Mouse (Mus musculus) CH12.LX (cell line): ENCODE results near the gene Ube4b.
A peak's percentile ranks its signal among the peaks of the same experiment; 100 is the strongest.

Experiments
- CHD2 ChIP-seq: IDR thresholded peaks from 2 replicates; pipeline ENCODE4 v1.6.1; 2011; ENCODE audit warnings: low read length, improper control_type of control experiment
- CTCF ChIP-seq, 2 experiments: IDR thresholded peaks in 1 of 2; conservative IDR thresholded peaks in 1 of 2; 2 replicates each; pipeline ENCODE4 v1.5.1; 2011 to 2012; ENCODE audit warnings: low read depth in 2 of 2, low read length in 2 of 2, improper control_type of control experiment in 1 of 2, inconsistent platforms in 1 of 2, mild to moderate bottlenecking in 1 of 2, moderate library complexity in 1 of 2
- E2F4 ChIP-seq: IDR thresholded peaks from 2 replicates; pipeline ENCODE4 v1.6.1; 2011; ENCODE audit warnings: low read depth, low read length, improper control_type of control experiment; ENCODE audit not compliant: insufficient replicate concordance
- EP300 ChIP-seq: IDR thresholded peaks from 2 replicates; pipeline ENCODE4 v1.6.1; 2011; ENCODE audit warnings: low read length, improper control_type of control experiment
- ETS1 ChIP-seq: conservative IDR thresholded peaks from 2 replicates; pipeline ENCODE4 v1.6.1; 2012; ENCODE audit warnings: low read depth, mild to moderate bottlenecking, inconsistent platforms, low read length, improper control_type of control experiment, moderate library complexity
- KAT2A ChIP-seq: IDR thresholded peaks from 2 replicates; pipeline ENCODE4 v1.6.1; 2012; ENCODE audit warnings: low read length, improper control_type of control experiment, inconsistent platforms; ENCODE audit not compliant: insufficient replicate concordance
- MEF2A ChIP-seq: IDR thresholded peaks from 2 replicates; pipeline ENCODE4 v1.6.1; 2014; ENCODE audit warnings: low read depth, mild to moderate bottlenecking, inconsistent platforms, low read length, improper control_type of control experiment, borderline replicate concordance
- MYC ChIP-seq: IDR thresholded peaks from 2 replicates; pipeline ENCODE4 v1.6.1; 2011; ENCODE audit warnings: low read depth, mild to moderate bottlenecking, improper control_type of control experiment, low read length
- NELFE ChIP-seq: IDR thresholded peaks from 2 replicates; pipeline ENCODE4 v1.6.1; 2011; ENCODE audit warnings: low read depth, low read length, improper control_type of control experiment
- NRF1 ChIP-seq: IDR thresholded peaks from 2 replicates; pipeline ENCODE4 v1.6.1; 2014; ENCODE audit warnings: low read depth, mild to moderate bottlenecking, inconsistent platforms, low read length, improper control_type of control experiment, moderate library complexity
- POLR2A ChIP-seq: IDR thresholded peaks from 2 replicates; pipeline ENCODE4 v1.6.1; 2011; ENCODE audit warnings: low read depth, mild to moderate bottlenecking, improper control_type of control experiment, low read length
- TBP ChIP-seq: conservative IDR thresholded peaks from 2 replicates; pipeline ENCODE4 v1.6.1; 2011; ENCODE audit warnings: low read depth, low read length, improper control_type of control experiment

DNA sequence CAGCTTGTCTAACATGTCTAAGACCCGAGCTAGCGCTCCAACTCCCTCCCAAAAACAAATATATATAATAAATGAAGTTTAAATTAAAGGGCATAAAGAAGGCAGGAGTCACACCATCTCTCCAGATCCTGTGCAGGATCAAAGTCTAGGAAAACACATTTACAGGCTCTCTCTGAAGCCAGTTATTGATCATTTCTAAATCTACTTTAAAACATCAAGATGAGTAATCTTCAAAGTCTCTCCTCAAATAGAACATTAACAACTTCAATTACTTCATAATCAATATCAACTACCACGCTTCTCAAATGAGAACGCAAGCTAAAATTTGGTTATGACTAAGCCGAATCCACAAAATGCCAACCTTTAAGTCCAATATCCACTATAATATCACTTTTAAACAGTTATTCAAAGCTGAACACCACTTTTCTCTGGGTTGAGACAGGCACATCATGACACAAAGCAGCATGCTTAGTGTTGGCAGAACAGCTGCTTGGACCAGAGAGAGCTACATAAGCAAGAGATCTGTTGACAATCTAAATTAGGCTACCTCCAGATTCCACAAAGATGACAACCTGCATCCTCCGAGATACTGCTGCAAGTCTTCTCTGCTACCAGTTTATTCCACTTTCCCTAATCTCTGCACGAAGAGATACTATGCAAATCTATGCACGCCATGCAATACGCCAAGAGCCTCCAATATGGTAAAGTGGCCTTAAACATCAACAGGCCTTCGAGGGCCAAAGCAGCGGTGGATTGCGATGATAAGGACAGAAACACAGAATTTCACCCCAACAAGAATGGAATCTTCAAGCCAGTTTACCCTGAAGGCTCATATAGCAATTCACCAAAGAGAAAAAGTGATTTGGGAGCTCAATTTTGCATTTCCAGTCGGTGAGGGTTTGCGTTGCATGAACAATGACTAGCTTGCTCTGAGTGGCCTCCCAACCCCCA is 120.5 kb downstream of the Ube4b start:
- TF ChIP-seq POLR2A (no peak), CTCF (conservative IDR thresholded peaks at IDR 0.05 in 1 of 2, IDR thresholded peaks at IDR 0.05 in 1 of 2; ENCODE audit: low read depth in 2 of 2, low read length in 2 of 2) (no peak), CHD2 (no peak), EP300 (no peak; the same call in 1 of the 2 replicates), E2F4 (no peak), MYC (no peak), NRF1 (no peak), ETS1 (no peak; the same call in 1 of the 2 replicates), MEF2A (no peak; the same call in 1 of the 2 replicates), TBP (0 out of 2 replicates have a peak, but pooled peaks have one; percentile 28), NELFE (no peak), KAT2A (0 out of 2 replicates have a peak, but pooled peaks have one; percentile 20)
